Mouse (Mus musculus): ENCODE data around the gene Hyal3.

Hyal3 gene

GRCm38 (mm10) chr9:107633661-107634405, 53.2 kb downstream of the Hyal3 start:
- DNase-seq (ENCODE audit: low read depth, low spot score) = peak; percentile 53

DNA sequence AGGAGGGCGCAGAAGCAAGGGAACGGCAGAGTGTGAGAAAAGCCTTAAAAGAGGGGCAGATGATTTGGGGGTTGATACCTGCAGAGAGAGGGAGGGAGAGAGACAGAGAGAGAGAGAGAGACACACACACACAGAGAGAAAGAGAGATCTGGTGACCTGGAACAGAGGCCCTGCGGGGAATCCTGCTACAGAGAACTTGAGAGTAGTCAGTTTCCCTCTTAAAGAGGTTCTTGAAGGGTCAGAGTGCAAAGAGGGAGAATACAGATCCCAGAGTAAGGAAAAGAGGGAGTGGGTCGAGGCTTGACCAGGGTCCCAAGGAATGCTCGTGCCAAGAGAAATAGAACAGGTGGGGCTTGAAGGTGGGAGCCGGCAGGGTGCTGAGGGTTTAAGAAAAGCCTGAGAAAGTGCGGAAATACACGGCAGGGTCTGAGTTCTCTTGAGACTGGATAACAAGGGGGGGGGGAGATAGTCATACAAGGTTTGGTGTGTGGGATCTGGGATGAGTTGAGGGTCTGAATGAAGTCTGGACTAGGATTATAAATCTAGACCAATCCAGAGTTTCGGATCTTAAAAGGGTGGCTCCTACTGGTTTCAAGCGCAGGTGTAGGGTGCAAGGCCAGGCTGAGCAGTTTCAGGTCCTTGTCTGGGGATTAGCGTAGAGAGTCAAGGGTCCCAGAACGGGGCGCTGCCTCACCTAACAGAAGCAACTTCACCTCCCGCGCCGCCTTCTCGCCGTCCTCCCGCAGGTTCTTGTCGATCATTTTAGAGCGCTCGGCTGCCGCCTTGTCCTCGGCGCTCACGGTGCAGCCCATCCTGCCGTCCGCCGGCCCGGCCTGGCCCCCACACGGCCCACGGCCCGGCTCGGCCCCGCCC, 54.0 kb downstream of the Hyal3 start:
- DNase-seq (ENCODE audit: low read depth, low spot score) = peak; percentile 45

- DNase-seq (ENCODE audit: low read depth, low spot score) = peak; percentile 98
Measured at GRCm38 (mm10) chr9:107635279-107636028, 54.8 kb downstream of the Hyal3 start, which contains the start of gene Gnai2. Gene Gnai2 (minus strand): TSS chr9:107635367.

Data from 3T3-L1 (cell line).